Mouse (Mus musculus) B cell, adult 2 months (primary cell): ENCODE results near the gene Ccnb1.

Experiments
- DNase-seq, 2 experiments: peaks; one replicate each; pipeline ENCODE4 v3.0.0; 2022

The Ccnb1 gene

GRCm38 (mm10) chr13:100774704-100775103 lies 11.7 kb downstream of the Ccnb1 start:
- DNase-seq = no peak

GRCm38 (mm10) chr13:100755329-100755728 lies 31.0 kb downstream of the Ccnb1 start:
- no peak for DNase-seq

- no peak for DNase-seq
Measured at GRCm38 (mm10) chr13:100754186-100754585, 32.2 kb downstream of the Ccnb1 start.

- DNase-seq = no peak
Measured at GRCm38 (mm10) chr13:100753011-100753410, 33.4 kb downstream of the Ccnb1 start.

- DNase-seq = no peak
Measured at GRCm38 (mm10) chr13:100752529-100752928, 33.8 kb downstream of the Ccnb1 start.

GRCm38 (mm10) chr13:100751402-100751801 lies 35.0 kb downstream of the Ccnb1 start:
- DNase-seq = no peak

GRCm38 (mm10) chr13:100750799-100751198 lies 35.6 kb downstream of the Ccnb1 start:
- DNase-seq = no peak

GRCm38 (mm10) chr13:100748638-100749037 lies 37.7 kb downstream of the Ccnb1 start:
- DNase-seq = no peak

GRCm38 (mm10) chr13:100746090-100746489 lies 40.3 kb downstream of the Ccnb1 start:
- DNase-seq = no peak

GRCm38 (mm10) chr13:100744036-100744744 lies 42.2 kb downstream of the Ccnb1 start, which contains the start of gene Mrps36:
Gene Mrps36 (minus strand): TSS chr13:100744659.
- peak; percentile 93 to 94 for DNase-seq

GRCm38 (mm10) chr13:100743346-100744035 lies 42.9 kb downstream of the Ccnb1 start:
- no peak for DNase-seq

- no peak for DNase-seq
Measured at GRCm38 (mm10) chr13:100742831-100743230, 43.5 kb downstream of the Ccnb1 start.

- no peak for DNase-seq
Measured at GRCm38 (mm10) chr13:100732756-100733155, 53.6 kb downstream of the Ccnb1 start.

- peak; percentile 4 to 5 for DNase-seq
Measured at GRCm38 (mm10) chr13:100731462-100732046, 54.8 kb downstream of the Ccnb1 start.

- DNase-seq = peak; percentile 93
Measured at GRCm38 (mm10) chr13:100730861-100731176, 55.6 kb downstream of the Ccnb1 start, which contains the start of gene Cdk7. Gene Cdk7 (minus strand): TSS chr13:100730939.

- peak in 1 of 2 experiments; percentile 36 for DNase-seq
Measured at GRCm38 (mm10) chr13:100730153-100730860, 56.1 kb downstream of the Ccnb1 start.
